Mouse (Mus musculus) inflammation-experienced regulatory T-cells, adult 6 months (primary cell): ENCODE results near the gene Hnrnpa2b1. TPM values are rescaled to one million over a fixed set of nuclear protein-coding genes. Genes with fewer than 3 reads are reported as not detected.

Experiments used
- ATAC-seq: one replicate; pipeline ENCODE4 v1.8.0; 2017
- polyA plus RNA-seq, 3 experiments: library from polyadenylated mRNA; unstranded; fragments of 100-300 nt; shearing (Covaris generic); gene quantifications; one replicate each; pipeline ENCODE4 v1.2.1; 2017

Hnrnpa2b1 gene
- polyA plus RNA-seq, 3 experiments from 2014 or later: 1,055 to 1,311 (median 1,271) TPM

DNA sequence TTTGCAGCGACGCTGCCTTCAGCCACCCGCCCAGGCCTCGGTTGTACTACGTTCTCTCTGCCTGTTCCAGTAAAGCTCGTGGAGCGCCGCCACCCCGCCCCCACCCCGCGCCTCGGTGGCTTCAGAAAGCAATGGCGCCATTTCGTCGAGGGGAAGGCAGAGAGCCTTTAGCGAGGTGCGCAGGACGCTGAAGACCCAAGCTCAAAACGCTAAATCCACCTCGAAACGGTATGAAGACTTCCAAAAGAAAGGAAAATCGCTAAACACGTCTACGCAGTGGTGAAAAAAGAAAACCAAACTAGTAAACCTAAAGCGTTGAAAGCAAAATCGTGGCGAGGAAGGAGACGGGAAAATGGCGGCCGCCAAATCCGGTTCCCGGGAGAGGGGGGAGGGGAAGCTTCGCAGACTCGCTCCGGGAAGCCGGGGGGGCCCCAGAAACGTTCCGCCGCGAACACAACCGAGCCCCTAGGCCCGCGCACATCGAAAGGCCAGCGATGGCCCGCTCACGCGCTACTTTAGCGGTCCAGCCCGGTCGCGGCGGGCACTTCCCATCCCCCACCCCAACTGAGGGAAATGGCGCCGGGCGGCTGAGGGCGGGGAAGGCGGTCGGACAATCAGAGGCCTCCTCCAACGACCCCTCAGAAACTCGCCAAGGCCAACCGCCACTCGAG lies 668 bp downstream of the Hnrnpa2b1 start:
- ATAC-seq: peak; percentile 23

GRCm38 (mm10) chr6:51467649-51468048 lies 2.0 kb downstream of the Hnrnpa2b1 start:
- ATAC-seq: no peak

DNA sequence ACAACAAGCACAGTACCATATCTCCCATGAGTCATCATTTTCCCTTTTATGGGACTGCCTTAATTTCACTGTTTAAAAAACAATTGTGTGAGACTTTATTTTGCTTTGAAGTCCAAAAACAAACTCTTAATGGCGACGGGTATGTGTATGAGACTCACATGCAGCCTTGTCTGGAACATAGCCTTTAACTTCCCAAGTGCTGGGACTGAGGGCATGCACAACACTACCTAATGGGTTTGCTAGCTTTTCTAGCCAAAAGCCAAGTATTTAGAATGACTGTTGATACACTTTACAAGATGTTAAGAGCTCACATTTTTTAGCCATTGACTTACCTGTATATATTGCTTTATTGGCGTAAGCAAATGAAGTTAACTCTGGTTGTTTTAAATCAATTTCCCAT lies 9.3 kb downstream of the Hnrnpa2b1 start:
- ATAC-seq: no peak

GRCm38 (mm10) chr6:51460021-51460360 lies 9.7 kb downstream of the Hnrnpa2b1 start:
- no peak for ATAC-seq

- ATAC-seq: no peak
Observed at GRCm38 (mm10) chr6:51459313-51460020, 10.2 kb downstream of the Hnrnpa2b1 start.

DNA sequence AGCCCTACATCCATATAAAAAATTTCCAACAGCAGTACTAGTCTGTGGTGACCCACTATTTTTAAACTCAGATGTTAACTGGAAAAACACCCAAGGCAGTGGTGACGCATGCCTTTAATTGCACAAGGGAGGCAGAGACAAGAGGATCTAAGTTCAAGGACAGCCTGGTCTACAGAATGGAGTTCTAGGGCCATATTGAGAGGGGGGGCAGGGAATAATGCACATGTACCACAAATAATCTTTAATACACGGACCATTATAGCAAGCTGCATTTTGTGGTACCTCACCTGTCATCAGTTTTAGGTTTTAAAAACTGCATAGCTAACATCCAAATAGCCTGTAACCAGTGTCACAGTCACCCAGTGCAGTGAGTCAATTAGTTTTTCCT lies 10.8 kb downstream of the Hnrnpa2b1 start:
- no peak for ATAC-seq

DNA sequence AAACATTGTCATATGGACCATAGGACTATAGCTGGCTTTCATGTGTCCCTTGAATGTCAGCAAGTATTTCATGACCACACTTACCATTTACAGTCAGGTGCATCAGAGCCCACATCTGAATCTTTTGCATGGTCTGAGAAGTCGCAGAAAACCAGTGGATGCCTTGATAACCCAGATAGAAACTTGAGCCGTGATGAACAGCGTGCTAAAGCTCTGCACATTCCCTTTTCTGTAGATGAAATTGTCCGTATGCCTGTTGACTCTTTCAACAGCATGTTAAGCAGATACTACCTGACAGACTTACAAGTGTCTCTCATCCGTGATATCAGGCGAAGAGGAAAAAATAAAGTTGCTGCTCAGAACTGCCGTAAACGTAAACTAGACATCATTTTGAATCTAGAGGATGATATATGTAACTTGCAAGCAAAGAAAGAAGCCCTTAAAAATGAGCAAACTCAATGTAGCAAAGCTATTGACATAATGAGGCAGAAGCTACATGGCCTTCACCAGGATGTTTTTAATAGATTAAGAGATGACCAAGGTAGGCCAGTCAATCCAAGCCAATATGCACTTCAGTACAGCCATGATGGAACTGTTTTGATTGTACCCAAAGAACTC lies 11.8 kb downstream of the Hnrnpa2b1 start:
- ATAC-seq: no peak

GRCm38 (mm10) chr6:51457283-51457682 lies 12.4 kb downstream of the Hnrnpa2b1 start:
- ATAC-seq: no peak

GRCm38 (mm10) chr6:51456198-51456597 lies 13.5 kb downstream of the Hnrnpa2b1 start:
- no peak for ATAC-seq

GRCm38 (mm10) chr6:51454949-51455348 lies 14.7 kb downstream of the Hnrnpa2b1 start:
- ATAC-seq: no peak

DNA sequence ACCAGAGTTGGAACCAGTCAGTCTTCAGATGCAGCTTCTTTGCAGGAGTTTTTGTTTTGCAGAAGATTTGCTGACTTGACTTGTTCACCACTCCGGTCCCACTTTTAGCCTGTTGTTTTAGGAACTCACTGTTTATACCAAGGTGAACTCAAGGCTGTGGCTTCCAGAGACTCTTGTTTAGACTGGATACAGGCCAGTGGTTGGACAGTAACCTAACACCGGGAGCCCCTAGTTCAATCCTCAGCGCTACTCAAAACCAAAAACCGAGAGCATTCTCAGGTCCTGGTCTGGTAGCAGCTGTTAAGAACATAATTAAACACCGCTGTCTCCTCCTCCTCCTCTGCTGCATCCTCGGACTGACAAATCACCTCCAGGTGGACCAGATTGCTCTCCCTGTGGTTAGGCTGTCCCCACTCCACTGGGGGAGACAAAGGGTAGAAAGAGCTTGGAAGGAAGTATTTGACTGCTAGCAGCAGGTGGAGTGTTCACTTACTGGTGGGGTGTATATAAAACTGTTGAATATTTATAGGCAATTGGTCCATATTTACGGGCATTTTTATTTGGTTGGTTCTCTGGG lies 16.7 kb downstream of the Hnrnpa2b1 start:
- no peak for ATAC-seq

GRCm38 (mm10) chr6:51442191-51442835 lies 27.4 kb downstream of the Hnrnpa2b1 start:
- ATAC-seq: no peak

GRCm38 (mm10) chr6:51438826-51439330 lies 30.8 kb downstream of the Hnrnpa2b1 start:
- no peak for ATAC-seq

DNA sequence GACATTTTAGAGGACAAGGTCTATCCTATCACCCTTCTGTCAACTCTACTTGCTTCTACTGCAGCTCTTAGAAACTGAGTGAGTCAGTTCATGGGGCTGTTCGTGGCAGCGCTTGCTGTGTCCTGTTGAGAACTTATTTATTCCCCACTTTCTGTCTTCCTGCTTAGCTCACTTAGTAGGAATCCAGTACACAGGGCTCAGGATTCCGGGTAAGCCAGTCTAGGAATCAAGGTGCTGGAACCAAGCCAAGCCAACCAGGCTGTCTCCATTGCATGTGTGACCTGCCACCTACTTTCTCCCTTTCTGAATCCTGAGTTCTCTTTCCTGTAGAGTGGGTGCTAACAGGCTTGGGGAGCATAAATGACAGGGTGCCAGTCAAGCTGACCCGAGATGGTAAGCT lies 32.0 kb downstream of the Hnrnpa2b1 start:
- no peak for ATAC-seq

- no peak for ATAC-seq
Observed at GRCm38 (mm10) chr6:51434270-51434669, 35.4 kb downstream of the Hnrnpa2b1 start.

- ATAC-seq: peak; percentile 81
Observed at GRCm38 (mm10) chr6:51432535-51433397, 36.9 kb downstream of the Hnrnpa2b1 start, which contains the start of gene Nfe2l3. Gene Nfe2l3, plus strand, starts transcription at chr6:51432670.

DNA sequence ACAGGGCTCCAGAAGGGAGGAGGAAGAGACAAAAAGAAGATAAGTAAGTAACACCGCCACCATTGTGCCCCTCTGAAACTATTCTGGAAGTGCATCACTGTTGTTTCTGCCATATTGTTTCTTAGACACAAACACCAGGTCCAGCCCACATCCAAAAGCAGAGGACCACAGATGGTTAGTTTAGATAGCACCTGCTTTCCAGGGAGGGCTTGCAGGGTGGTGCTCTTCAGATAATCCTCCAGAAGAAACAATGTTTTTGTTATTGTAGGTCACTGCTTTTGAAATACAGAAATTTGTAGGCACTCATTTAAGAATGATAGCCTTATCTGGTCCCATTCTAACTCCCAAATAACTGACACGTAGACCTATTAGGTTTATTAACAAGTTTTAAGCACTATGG lies 45.2 kb downstream of the Hnrnpa2b1 start:
- no peak for ATAC-seq

GRCm38 (mm10) chr6:51423466-51424122 lies 46.1 kb downstream of the Hnrnpa2b1 start:
- ATAC-seq: no peak

- no peak for ATAC-seq
Observed at GRCm38 (mm10) chr6:51417306-51417936, 52.3 kb downstream of the Hnrnpa2b1 start.

GRCm38 (mm10) chr6:51416433-51416832 lies 53.3 kb downstream of the Hnrnpa2b1 start:
- ATAC-seq: no peak
